Mouse (Mus musculus): Measurements from ENCODE around the gene Slc51a.

Slc51a gene

DNA sequence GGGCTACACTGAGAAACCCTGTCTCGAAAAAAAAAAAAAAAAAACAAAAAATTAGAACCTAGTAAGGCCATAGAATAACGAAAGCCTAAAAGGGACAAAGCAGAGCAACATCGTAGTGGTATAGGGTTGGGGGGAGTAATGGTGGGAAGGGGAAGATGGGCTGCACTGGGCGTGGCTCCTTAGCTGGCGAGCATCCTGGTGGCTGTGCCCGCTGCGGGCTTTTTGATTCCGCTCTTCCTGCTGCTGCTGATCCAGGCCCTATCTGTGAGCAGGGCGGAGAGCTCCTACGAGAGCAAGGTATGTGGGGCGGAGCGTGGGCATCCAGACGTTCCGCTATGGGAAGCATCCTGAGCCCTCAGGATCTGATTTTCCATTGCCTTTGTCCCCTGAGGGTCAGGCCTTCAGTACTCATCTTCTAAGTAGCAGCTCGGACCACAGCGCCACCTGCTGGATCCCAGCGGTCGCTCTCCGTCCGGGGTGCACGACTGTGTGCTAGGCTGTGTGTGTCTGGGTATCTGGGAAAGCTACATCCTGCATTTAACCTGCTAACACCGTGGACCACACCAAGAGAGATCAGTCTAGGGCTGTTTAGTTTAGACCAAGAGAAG is 11.9 kb upstream of the Slc51a start:
- no peak for TF ChIP-seq GATA4 (IDR thresholded peaks at IDR 0.05; ENCODE audit: insufficient replicate concordance, low read length)

DNA sequence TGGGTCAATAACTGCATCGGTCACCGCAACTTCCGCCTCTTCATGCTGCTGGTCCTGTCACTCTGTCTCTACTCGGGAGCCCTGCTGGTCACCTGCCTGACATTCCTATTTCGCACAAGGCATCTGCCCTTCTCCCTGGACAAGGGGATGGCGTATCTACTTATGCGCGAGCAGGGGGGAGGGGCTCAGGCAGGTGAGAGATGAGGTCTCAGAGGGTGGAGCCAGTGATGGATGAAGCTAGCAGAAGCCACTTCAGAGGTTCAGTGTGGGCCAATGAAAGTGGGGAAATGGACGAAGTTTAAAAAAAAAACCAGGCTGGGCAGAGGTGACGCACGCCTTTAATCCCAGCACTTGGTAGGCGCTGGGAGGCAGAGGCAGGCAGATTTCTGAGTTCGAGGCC is 11.3 kb upstream of the Slc51a start:
- TF ChIP-seq GATA4 (IDR thresholded peaks at IDR 0.05; ENCODE audit: insufficient replicate concordance, low read length): no peak

DNA sequence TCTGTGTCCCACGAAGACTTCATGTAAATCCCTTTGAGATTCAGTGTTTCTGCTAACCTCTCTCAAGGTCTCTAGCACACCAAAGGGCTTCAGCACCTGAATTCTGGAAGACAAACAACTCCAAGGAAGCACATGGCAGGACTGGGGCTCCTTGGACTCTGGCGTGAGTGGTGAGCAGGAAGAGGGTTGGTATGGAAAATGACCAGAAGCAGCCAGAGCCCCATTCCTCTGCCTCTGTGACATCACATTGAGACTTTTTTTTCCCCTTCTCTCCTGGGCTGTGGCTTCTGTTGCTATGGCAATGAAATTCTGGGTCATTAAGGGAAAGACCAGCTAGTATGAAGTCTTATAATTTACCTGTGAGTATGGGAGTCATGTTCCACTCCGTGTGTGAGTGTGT is 8.3 kb upstream of the Slc51a start, which contains the start of gene Zdhhc19:
Zdhhc19 (plus strand) TSS at position 301 of the 400 bp plus-strand sequence.
- TF ChIP-seq GATA4 (IDR thresholded peaks at IDR 0.05; ENCODE audit: insufficient replicate concordance, low read length): no peak

DNA sequence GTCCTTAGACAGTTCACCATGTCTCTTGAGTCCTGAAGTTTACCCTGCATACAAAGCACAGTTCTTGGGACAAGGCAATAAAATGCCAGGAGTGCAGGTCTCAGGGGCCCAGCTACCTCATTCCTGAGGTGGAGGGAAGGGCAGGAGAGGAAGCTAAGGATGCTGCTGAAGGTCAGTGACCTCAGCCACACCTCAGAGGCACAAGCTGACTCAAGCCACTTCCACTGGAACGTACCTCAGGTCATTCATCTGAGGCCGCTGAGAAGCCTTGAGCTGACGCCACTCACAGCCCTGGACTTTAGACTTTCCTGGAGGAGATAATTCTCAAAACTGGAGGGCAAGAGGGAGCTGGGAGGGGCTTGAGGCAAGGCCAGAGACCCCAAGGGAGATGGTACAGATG is 1.3 kb upstream of the Slc51a start:
- TF ChIP-seq GATA4 (IDR thresholded peaks at IDR 0.05; ENCODE audit: insufficient replicate concordance, low read length): no peak

DNA sequence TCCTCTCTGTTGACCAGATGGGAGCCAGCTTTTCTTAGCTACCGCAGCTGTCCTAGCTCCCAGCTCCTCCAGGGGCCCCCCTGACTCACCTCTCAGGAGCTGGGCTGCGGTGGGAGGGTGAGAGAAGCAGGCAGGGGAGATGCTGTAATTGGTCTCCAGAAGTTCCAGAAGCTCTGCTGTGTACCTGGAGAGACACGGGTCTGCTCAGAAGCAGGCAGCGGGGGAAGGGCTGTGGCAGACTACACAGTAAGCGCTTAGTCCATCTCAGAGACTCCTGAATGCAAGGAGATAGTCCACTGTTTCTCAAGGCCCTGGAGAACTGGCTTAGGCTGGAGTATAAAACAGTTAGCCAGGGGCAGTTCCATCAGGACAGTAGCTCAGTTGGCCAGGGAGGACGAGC is 1.6 kb downstream of the Slc51a start:
- TF ChIP-seq GATA4 (IDR thresholded peaks at IDR 0.05; ENCODE audit: insufficient replicate concordance, low read length): no peak

DNA sequence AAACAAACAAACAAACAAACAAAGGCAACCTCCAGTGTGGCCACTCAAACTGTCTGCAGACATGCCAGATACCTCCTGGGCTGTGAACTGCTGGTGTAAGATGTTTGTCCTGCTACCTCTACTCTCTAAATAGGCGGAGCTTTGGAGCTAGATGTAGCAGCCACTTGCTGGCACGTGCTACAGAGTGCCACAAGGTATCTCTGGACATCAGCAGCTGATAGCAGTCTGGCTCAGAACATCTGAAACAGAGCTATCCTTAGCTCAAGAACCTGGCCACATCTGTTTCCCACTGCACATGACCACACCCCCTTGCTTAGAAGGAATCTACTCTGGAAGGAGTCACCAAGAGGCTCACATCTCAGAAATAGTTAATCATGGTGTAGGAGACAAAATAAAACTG is 2.5 kb downstream of the Slc51a start:
- TF ChIP-seq GATA4 (IDR thresholded peaks at IDR 0.05; ENCODE audit: insufficient replicate concordance, low read length): no peak

DNA sequence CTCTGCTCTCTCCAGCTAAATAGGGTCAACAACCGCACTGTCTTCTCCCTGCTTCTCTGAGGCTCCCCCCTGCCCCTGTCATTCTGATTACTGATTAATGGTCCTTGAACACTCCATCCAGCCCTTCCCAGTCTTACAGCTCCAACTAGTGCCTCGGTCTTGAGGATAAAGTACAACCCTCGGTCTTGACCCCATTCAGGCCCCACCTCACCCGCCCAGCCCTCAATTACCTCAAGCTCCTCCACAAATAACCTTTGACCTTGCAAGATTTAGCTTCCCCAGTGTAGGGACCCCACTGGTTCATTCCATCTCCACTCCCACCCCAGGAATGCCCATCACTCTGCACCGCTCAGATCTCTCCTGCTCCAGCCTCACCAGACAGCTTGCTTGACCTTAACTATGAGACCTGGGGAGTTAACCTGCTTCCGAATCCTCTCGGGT is 3.2 kb downstream of the Slc51a start:
- TF ChIP-seq GATA4 (IDR thresholded peaks at IDR 0.05; ENCODE audit: insufficient replicate concordance, low read length): no peak

DNA sequence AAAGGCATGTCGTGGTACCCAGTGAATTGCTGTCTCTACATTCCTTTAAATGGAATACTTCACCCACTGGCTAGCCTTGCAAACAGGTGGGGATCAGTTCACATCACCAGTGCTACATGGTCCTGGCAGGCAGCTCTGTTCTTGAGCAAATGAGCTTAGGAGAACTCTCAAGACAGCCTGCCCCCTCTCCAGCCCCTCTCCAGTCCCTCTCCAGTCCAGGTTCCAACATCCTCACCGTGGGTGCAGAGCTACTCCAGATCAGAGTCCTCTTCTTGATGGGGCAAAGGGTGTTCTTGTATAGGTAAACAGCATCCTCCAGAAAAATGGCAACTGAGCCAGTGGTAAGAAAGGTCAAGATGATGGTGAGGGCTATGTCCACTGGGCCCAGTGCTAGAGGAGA is 8.3 kb downstream of the Slc51a start:
- no peak for TF ChIP-seq GATA4 (IDR thresholded peaks at IDR 0.05; ENCODE audit: insufficient replicate concordance, low read length)

DNA sequence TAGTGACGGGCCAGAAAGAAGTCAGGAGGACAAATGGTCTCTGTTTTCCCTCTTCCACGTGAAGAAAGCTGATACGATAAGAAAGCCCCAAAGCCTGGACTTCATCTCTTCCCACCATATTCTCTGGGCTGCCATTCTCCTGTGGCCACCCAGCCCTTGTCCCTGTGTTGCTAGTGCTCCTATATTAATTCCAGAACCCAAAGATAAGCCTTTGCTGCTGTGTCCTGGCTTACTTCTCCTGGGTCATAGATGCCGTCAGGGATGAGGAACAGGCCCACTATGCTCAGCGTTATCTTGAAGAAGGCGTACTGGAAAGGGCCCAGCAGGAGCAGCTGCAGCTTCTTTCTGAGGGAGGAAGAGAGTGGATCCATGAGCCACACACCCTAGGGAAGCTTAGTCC is 10.4 kb downstream of the Slc51a start:
- TF ChIP-seq GATA4 (IDR thresholded peaks at IDR 0.05; ENCODE audit: insufficient replicate concordance, low read length): no peak

DNA sequence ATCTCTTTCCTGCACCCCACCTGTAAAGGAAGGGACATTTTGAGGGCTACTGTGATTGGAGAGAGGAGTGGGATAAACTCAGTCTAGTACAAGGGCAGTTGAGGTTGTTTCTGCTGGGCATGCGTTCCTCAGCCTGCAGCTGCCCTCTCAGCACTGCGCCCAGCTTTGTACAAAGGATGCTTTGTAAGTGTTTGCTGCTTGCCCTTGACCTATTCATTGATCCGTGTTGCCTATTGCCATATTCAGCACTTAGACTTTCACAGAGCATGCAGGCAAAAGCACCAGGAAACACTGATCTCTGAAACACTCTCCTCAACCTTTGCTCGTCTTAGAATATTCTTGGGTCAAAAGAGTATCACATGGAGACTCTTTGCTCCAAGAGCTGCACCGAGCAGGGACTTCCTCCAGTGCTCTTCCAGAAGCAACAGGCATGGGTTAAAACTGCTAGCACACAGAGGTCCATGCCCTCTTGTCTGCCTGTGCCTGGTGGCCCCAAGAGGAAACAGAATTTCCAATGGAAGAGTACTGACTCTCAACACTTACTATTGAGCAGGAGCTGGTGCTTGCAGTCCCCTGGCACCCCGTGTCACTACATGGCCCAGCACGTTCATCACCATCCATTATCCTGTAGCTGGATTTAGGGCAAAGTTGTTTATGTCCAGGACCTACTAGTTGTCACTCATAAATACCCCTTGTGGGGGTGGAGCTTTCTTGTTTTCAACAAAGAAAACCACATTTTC is 15.2 kb downstream of the Slc51a start:
- TF ChIP-seq GATA4 (IDR thresholded peaks at IDR 0.05; ENCODE audit: insufficient replicate concordance, low read length): no peak

DNA sequence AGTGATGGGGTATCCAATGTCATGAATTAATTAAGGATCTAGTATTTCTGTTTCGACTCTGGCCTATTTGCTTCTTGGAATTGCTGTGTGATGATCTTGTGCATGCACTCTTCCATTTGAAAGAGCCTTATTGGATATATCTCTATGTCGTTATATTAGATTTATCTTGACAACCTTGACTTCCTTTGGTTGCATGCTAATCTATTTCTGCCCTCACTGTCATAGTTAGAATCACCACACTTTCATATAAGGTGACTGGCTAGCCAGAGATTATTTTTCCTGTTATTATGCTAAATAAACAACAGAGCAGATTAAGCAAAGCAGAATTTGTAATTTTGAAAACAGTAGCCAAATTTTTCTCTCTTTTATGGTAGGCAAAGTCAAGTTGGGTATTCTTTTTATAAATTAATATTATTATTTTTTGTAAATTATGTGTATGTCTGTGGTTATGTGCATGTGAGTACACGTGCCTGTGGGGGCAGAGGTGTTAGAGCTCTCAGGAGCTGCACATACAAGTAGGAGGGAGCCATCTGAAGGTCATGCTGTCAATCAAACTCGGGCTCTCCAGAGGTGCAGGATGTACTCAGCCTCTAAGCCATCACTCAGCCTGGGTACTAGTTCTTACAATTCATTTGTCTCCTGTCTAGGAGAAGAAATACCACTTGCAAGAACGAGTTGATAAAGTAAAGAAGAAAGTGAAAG is 18.1 kb downstream of the Slc51a start:
- TF ChIP-seq GATA4 (IDR thresholded peaks at IDR 0.05; ENCODE audit: insufficient replicate concordance, low read length): no peak

DNA sequence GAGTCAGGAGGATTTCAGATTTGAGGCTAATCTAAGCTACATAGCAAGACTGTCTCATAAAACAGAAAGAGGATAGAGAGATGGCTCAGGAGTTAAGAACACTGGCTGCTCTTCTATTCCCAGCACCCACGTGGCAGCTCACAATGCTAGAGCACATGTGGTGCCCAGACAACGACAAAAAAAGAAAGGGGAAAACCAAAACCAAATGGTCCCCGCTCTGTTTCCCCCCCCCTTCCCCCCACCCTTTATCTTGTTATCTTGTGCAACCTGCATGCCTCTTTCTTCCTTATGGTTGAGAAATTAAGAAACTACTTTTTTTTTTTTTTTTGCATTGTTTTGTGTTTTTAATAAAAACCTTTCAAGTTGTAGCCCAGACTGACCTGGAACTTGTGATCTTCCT is 19.2 kb downstream of the Slc51a start:
- TF ChIP-seq GATA4 (IDR thresholded peaks at IDR 0.05; ENCODE audit: insufficient replicate concordance, low read length): no peak

DNA sequence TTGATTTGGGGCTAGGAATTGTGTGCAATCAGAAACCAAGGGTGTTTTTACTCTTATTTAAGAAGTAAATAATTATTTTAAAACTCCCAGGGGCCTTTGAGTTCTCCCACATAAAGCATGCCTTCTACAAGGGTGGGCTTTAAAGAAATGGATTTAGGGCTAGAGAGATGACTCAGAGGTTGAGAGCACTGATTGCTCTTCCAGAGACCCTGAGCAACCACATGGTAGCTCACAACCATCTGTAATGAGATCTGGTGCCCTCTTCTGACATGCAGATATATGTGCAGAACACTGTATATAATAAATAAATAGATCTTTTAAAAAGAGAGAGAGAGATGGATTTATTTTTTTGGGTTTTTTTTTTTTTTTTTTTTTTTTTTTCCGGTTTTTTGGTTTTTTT is 22.8 kb downstream of the Slc51a start:
- TF ChIP-seq GATA4 (IDR thresholded peaks at IDR 0.05; ENCODE audit: insufficient replicate concordance, low read length): no peak

DNA sequence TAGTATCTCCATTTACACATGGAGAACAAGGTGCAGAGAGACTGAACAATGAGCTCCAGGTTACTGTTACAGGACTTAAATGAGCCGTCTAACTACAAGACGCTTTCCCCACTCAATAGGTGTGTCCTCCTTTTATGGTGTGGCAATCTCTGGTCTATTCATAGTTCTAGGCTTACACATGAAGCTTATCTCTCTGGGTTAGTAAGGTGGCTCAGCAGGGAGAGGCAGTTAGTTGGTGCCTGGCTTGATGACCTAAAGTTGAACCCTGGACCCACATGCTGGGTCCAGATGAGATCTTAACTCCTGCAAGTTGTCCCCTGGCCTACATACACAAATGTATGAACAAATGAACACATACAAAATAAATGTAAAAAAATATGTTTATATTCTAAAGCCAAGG is 24.3 kb downstream of the Slc51a start:
- no peak for TF ChIP-seq GATA4 (IDR thresholded peaks at IDR 0.05; ENCODE audit: insufficient replicate concordance, low read length)

DNA sequence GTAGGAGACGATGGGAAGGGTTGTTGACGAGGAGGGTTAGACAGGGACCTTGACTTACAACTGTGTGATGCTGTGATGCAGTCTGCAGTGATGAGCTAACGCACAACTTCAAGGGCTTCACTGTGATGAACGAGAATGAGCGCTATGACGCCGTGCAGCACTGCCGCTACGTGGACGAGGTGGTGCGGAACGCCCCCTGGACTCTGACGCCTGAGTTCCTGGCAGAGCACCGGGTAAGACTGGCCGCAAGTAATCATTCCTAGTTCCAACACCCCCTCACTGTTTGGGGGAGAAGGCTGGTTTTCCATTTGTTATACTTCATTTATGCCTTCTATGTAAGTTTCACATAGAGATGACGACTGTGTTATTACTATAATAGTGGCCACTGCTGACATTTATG is 24.7 kb downstream of the Slc51a start:
- no peak for TF ChIP-seq GATA4 (IDR thresholded peaks at IDR 0.05; ENCODE audit: insufficient replicate concordance, low read length)

DNA sequence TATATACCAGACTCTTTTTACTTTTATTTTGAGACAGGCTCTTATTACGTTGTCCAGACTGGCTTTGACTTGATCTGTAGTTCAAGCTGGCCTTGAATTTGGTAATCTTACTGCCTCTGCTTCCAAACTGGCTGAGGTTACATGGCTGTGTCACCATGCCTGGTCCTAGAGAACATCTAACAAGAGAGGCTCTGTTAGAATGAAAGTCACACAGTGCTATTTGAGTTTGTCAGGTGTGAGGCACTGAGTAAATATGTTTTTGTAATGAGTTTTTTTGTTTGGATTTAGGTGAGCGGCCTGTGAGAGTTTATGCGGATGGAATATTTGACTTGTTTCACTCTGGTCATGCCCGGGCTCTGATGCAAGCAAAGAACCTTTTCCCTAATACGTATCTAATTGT is 26.0 kb downstream of the Slc51a start:
- TF ChIP-seq GATA4 (IDR thresholded peaks at IDR 0.05; ENCODE audit: insufficient replicate concordance, low read length): no peak
